Mouse (Mus musculus): Measurements from ENCODE around the gene B3gnt3. TPM values are rescaled to one million over a fixed set of nuclear protein-coding genes. Genes with fewer than 3 reads are reported as not detected.

The B3gnt3 gene
- polyA plus RNA-seq, 1 experiment: 0.86 TPM

DNA sequence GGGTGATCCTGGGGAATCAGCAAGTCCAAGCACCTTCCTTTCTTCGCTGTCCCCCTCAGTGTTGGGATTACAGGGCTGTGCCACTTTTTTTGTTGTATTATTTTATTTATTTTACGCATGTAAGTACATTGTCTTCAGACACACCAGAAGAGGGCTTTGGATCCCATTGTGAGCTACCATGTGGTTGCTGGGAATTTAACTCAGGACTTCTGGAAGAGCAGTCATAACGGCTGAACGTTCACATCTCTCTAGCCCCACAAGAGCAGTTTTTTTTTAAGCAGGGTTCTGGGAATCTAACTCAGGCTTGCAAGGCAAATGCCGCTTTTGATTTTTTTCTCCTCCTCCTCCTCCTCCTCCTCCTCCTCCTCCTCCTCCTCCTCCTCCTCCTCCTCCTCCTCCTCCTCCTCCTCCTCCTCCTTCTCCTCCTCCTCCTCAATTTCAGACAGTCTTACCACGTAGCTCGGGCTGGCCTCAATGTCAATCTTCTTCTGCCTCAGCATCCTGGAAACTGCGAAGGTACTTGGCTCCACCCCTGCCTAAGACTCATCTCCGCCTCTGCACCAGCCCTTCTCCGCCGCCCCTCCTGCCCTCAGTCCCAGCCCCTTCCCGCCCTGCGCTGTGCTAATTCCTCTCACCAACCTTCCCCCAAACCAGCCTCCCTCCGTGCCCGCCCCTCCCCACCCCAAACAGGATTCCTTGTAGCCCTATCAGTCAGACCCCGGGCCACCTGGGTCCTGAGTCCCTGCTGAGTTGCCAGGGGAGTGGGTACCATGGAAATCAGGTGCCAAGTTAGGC is 27.4 kb upstream of the B3gnt3 start:
- peak overlapping the region; percentile 28 for H3K4me3 ChIP-seq (ENCODE audit: insufficient read depth, low read length)
- peak overlapping the region; percentile 1; the same call in 1 of the 2 replicates for H3K27ac ChIP-seq (ENCODE audit: insufficient read depth, low read length)
- 0 out of 2 replicates have a peak, but pooled peaks cover 2% of the 10 kb centered on the region for H3K4me1 ChIP-seq (ENCODE audit: control insufficient read depth, insufficient read depth, low read length)
- TF ChIP-seq CTCF (IDR thresholded peaks at IDR 0.05; ENCODE audit: extremely low read depth, insufficient read depth, low read length) (no peak), POLR2A (IDR thresholded peaks at IDR 0.05; ENCODE audit: extremely low read depth, insufficient read depth, low read length) (no peak)

DNA sequence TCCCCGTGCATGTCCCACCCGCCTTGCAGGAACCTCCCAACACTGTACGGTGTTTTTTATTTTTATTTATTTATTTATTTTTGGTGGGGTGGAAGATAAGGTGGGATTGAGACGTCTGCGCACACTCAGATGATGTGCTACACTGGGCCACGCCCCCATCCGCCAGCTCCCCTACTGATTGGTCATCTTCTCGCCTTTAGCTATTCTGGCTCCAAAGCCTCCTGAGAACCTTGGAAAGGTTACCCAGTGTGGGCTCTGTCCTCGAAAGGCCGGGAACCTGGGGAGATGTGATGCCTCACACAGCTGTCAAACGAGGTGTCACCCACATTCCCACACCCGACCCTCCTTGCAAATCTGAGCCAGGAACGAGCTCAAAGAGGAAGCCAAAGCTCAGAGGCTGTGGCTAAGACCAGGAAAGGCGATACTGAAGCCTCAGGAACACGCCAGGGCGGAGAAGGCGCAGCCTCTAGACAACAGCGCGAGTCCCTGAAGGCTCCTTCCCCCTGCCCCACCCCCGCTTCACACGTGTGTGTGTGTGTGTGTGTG is 26.7 kb upstream of the B3gnt3 start:
- Histone ChIP-seq H3K4me1 (ENCODE audit: control insufficient read depth, insufficient read depth, low read length) (0 out of 2 replicates have a peak, but pooled peaks cover 2% of the 10 kb centered on the region), H3K4me3 (ENCODE audit: insufficient read depth, low read length) (peak overlapping the region; percentile 28), H3K27ac (ENCODE audit: insufficient read depth, low read length) (peak overlapping the region; percentile 1; the same call in 1 of the 2 replicates)
- peak; percentile 33; the same call in 1 of the 2 replicates for TF ChIP-seq POLR2A (IDR thresholded peaks at IDR 0.05; ENCODE audit: extremely low read depth, insufficient read depth, low read length)
- TF ChIP-seq CTCF (IDR thresholded peaks at IDR 0.05; ENCODE audit: extremely low read depth, insufficient read depth, low read length): no peak

DNA sequence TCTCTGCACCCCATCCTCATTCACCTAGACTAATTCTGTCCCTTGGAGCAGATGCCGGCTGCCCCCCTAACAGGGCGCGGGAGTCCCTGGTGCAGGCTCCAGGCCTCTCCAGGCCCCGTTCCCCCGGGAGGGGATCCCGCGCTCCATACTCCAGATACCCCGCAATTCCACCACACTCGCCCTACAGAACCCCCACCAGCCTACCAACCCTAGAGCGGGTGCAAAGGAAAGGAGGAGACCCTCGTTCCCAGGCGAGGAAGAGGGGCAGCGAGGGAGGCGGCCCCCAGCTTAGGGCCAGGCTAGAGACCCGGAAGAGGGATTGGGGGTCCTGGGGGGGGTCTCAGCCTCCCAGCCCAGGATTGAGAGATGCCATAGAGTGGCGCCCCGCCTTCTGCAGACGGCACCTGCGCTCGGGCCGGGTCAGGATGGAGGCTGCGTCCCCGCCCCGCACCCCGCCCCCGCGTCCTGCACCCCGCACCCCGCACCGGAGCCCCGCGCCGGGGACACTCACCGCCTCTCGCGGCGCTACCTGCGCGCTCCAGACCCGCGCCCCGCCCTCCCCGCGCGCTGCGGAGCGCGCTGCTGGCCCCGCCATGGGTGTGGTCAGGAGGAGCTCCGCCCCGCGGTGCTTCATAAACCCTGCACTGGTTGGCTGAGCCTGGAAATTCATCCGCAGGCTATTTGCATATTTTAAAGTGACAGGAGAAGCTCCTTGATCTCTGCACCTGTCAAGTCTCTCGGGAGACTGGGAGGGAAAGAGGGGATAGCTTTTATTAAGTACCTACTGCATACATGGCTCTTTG is 23.7 kb upstream of the B3gnt3 start, which contains the start of gene Fcho1:
Gene Fcho1 (minus strand): TSS at position 595 of the 803 bp plus-strand sequence.
- TF ChIP-seq POLR2A (IDR thresholded peaks at IDR 0.05; ENCODE audit: extremely low read depth, insufficient read depth, low read length) (peak; percentile 31; the same call in 1 of the 2 replicates), CTCF (IDR thresholded peaks at IDR 0.05; ENCODE audit: extremely low read depth, insufficient read depth, low read length) (no peak)
- H3K27ac ChIP-seq (ENCODE audit: insufficient read depth, low read length): peak within 1 kb of the TSS; percentile 36
- H3K4me3 ChIP-seq (ENCODE audit: insufficient read depth, low read length): peak within 1 kb of the TSS; percentile 64
- H3K4me1 ChIP-seq (ENCODE audit: control insufficient read depth, insufficient read depth, low read length): peaks cover 6% of the 10 kb centered on the region

DNA sequence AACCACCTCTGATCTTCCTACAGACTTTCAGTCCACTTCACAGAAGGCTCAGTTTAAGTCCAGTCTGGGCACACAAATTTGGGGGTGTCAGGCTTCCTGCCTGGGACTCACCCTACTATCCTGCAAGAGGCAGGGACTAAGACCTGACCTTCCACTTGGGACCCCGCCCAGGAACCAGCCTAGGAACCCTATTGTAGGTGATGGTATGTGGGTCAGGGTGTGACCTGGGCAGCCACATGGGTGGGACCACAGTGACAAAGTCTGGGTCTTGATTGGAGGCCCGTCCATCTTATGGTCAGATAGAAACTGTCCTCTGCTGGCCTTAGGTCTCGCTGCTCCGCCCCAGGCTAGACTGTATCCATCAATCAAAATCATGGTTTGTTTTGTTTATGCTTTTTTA is 22.8 kb upstream of the B3gnt3 start:
- TF ChIP-seq CTCF (IDR thresholded peaks at IDR 0.05; ENCODE audit: extremely low read depth, insufficient read depth, low read length): no peak
- Histone ChIP-seq H3K27ac (ENCODE audit: insufficient read depth, low read length) (no peak overlapping the region), H3K4me1 (ENCODE audit: control insufficient read depth, insufficient read depth, low read length) (peaks cover 8% of the 10 kb centered on the region), H3K4me3 (ENCODE audit: insufficient read depth, low read length) (peak overlapping the region; percentile 64)

DNA sequence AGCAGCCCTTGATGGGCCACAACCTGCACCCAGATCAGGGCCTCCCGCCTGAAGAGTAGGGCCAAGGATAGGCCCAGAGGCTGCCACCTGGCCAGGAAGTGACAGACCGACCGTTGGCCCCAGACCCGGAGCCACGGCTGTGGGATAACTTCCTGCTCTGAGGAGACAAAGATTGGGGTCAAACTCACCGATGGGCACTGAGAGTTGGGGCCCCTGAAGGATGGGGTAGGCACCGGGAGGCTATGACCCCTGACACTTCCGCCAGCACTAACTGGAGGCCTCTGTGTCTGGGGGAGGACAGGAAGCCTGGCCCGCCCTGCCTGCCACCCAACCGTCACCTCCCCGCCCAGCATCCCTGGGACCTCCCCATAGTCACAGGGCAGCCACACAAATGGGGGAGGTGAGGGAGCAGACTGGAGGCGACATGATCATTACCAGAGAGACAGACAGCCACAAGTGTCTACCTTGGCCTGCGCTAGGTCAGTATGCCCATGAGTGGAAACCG is 21.5 kb upstream of the B3gnt3 start:
- TF ChIP-seq CTCF (IDR thresholded peaks at IDR 0.05; ENCODE audit: extremely low read depth, insufficient read depth, low read length) (no peak), POLR2A (IDR thresholded peaks at IDR 0.05; ENCODE audit: extremely low read depth, insufficient read depth, low read length) (no peak)
- Histone ChIP-seq H3K27ac (ENCODE audit: insufficient read depth, low read length) (no peak overlapping the region), H3K4me1 (ENCODE audit: control insufficient read depth, insufficient read depth, low read length) (peaks cover 20% of the 10 kb centered on the region), H3K4me3 (ENCODE audit: insufficient read depth, low read length) (no peak overlapping the region)

DNA sequence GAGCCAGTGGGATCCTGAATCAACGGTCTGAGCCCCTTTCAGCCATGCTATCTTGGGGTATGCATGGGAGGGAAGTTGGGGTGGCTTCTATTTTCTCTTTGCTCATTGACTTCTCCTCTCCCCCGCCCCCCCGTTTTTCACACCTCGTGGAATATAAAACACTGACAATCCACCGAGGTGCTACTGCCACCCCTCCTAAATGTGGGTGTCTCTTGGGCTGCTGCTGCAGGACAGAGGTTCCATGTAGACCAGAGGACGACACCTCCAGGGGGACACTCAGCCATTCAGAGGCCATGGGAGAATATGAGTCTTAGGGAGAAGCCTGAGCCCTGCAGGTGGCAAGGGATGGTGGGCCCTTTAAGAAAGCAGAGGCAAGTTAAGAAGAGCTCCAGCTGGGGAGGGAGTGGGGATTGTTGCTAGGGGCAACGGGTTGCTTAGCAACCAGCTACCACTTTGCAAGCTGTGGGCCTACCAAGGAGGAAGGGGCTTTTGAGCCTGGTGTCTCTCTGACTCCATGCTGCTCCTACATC is 18.4 kb upstream of the B3gnt3 start:
- Histone ChIP-seq H3K27ac (ENCODE audit: insufficient read depth, low read length) (peak overlapping the region; percentile 26), H3K4me3 (ENCODE audit: insufficient read depth, low read length) (no peak overlapping the region), H3K4me1 (ENCODE audit: control insufficient read depth, insufficient read depth, low read length) (peaks cover 20% of the 10 kb centered on the region)
- no peak for TF ChIP-seq POLR2A (IDR thresholded peaks at IDR 0.05; ENCODE audit: extremely low read depth, insufficient read depth, low read length)
- no peak for TF ChIP-seq CTCF (IDR thresholded peaks at IDR 0.05; ENCODE audit: extremely low read depth, insufficient read depth, low read length)

DNA sequence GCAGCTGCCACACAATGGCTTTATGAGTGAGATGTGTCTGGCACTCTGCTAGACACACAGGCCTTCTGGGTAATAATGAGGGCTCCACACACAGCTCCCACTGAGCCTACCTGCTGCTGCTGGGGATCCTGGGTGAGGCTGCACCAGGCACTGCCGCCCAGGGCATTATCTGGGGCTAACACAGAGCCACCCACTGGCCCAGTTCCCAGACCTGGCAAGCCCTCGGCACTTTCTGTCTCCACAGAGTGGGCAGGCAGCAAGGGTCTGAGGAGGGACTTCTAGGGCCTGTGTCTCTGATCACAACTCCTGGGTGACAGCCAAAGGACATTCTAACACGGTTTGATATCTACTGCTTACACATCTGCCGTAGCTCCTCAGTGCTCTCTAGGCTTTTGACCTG is 17.6 kb upstream of the B3gnt3 start:
- no peak for TF ChIP-seq POLR2A (IDR thresholded peaks at IDR 0.05; ENCODE audit: extremely low read depth, insufficient read depth, low read length)
- TF ChIP-seq CTCF (IDR thresholded peaks at IDR 0.05; ENCODE audit: extremely low read depth, insufficient read depth, low read length): no peak
- Histone ChIP-seq H3K4me1 (ENCODE audit: control insufficient read depth, insufficient read depth, low read length) (peaks cover 18% of the 10 kb centered on the region), H3K27ac (ENCODE audit: insufficient read depth, low read length) (peak overlapping the region; percentile 13; the same call in 1 of the 2 replicates), H3K4me3 (ENCODE audit: insufficient read depth, low read length) (no peak overlapping the region)

DNA sequence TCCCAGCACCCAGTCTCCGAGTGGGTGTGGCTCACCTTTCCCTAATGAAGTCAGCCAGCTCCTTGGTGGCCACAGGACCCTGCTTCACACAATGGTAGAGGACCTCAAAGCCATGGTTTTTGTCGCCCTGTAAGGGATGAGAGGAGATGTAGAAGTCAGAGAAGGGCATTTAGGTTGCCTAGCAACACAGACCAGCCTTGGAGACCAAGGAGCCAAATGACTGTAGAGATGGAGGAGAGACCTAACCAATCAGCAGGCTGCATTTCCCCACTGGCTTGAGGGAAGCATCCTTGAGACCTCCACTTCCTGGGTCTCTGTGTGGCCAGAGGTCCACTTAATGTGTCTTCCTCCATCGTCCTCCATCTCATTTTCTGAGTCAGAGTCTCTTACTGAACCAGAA is 16.7 kb upstream of the B3gnt3 start:
- TF ChIP-seq CTCF (IDR thresholded peaks at IDR 0.05; ENCODE audit: extremely low read depth, insufficient read depth, low read length) (no peak), POLR2A (IDR thresholded peaks at IDR 0.05; ENCODE audit: extremely low read depth, insufficient read depth, low read length) (no peak)
- H3K4me1 ChIP-seq (ENCODE audit: control insufficient read depth, insufficient read depth, low read length): peaks cover 18% of the 10 kb centered on the region
- no peak overlapping the region for H3K27ac ChIP-seq (ENCODE audit: insufficient read depth, low read length)
- no peak overlapping the region for H3K4me3 ChIP-seq (ENCODE audit: insufficient read depth, low read length)

DNA sequence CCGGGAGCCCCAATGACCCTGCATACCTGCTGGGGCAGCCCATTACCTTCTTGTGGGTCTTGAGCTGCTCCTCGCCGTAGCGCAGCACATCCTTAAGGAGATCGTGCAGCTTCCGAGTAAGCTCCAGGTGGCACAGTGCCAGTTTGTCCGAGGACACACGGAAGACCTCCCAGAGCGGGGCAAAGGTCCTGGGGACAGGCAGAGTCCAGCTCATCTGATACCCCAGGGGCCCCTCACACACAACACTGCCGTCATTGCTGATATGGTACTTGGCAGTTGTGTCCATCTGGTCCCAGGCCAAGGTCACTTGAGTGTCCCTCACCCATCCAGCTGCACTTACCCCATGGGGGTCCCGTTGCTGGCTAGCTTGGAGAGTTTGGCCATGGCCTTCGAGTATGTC is 15.5 kb upstream of the B3gnt3 start:
- Histone ChIP-seq H3K4me3 (ENCODE audit: insufficient read depth, low read length) (no peak overlapping the region), H3K27ac (ENCODE audit: insufficient read depth, low read length) (no peak overlapping the region; the same call in 1 of the 2 replicates), H3K4me1 (ENCODE audit: control insufficient read depth, insufficient read depth, low read length) (peaks cover 18% of the 10 kb centered on the region)
- TF ChIP-seq CTCF (IDR thresholded peaks at IDR 0.05; ENCODE audit: extremely low read depth, insufficient read depth, low read length) (no peak), POLR2A (IDR thresholded peaks at IDR 0.05; ENCODE audit: extremely low read depth, insufficient read depth, low read length) (no peak)

All from cortical plate, adult 2 months (tissue).